Mouse (Mus musculus): ENCODE results near the gene Hoxd12.

Gene Hoxd12

GRCm38 (mm10) chr2:74674881-74675665 is at the start of gene Hoxd12:
Gene Hoxd12, plus strand, starts transcription at chr2:74675013.
- no peak for DNase-seq (ENCODE audit: extremely low spot score)

DNA sequence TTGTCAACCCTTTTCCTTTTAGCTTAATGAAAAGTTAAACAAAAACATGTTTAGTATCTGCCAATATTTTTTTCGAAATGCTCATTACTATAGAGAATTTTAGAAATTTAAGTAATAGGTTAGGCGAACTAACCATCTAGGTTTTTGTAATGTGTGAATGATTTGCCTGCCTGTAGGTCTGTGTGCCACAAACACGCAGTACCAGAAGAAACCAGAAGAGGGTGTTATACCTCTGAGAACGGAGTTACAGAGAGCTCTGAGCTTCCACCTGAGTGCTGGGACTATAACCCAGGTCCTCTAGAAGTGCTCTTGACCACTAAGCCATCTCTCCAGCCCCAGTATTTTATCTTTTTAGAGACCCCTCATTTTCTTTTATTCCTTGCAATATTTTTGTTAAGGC is 39.4 kb upstream of the Hoxd12 start:
- no peak for DNase-seq (ENCODE audit: extremely low spot score)

GRCm38 (mm10) chr2:74642431-74642830 is 32.4 kb upstream of the Hoxd12 start:
- no peak for DNase-seq (ENCODE audit: extremely low spot score)

DNA sequence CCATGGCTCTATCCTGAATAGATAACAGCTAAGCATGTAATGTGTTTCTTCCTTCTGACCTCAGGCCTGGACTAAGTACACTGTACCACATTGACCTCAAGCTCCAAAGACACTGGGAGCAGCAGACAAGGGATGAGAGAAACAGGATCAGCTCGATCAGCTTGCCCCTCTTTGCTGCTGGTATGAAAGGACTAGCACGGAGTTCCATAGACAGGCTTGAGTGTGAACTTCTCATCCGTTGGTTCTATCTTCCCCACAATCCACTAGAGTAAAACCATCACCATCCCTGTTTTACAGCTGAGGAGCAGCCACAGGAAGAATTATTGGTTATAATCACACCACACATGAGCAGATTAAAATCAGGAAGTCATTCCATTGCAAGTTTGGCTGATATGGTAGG is 29.2 kb upstream of the Hoxd12 start:
- DNase-seq (ENCODE audit: extremely low spot score) = no peak

- peak; percentile 14 for DNase-seq (ENCODE audit: extremely low spot score)
Measured at GRCm38 (mm10) chr2:74647082-74647864, 27.5 kb upstream of the Hoxd12 start.

DNA sequence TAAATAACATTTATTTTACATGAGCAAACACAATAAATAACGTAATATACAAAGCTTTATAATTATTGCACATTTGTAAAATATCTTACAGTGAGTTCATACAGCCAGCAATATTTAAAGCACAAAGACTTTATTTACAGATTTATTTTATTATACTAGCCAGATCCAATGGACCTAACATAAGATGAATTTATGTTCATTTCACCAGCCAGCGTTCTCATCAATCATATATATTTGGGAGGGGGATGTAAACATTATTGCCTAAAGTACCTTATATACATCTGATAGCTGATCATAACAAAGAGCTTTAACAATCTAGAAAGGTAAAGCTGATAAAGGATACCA is 21.8 kb upstream of the Hoxd12 start:
- no peak for DNase-seq (ENCODE audit: extremely low spot score)

- peak; percentile 35 for DNase-seq (ENCODE audit: extremely low spot score)
Measured at GRCm38 (mm10) chr2:74653781-74654535, 20.9 kb upstream of the Hoxd12 start.

DNA sequence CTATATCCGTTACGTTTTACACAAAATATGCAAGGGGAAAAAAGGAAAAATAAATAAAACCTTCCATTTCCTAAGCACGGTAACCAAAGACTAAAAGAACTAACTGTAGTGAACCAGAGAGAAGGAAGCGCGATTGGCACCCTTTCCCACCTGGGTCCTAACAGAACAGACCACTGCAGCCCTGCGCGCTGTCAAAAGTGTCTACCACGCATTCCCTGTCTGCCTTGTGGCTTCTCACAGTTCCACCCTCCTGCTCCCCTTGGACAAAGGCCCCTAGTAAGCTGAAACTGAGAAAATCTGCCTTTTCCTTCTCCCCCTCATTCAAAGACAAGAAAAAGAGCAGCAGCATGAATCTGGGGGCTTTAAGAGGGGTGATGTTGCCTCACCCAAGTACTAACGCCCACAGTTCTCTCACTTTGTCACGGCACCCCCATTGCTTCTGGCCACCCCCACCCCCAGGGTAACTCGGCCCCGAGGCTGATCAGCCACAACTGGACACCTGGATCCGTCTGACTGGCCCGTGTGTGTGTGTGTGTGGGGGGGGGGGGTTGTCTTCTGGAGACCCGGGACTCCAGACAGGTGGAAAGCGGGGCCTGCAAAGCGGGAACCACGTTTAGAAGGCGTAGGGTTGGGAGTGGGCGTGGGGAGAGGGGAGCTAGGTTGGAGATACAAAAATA is 19.9 kb upstream of the Hoxd12 start:
- peak; percentile 22 for DNase-seq (ENCODE audit: extremely low spot score)

- DNase-seq (ENCODE audit: extremely low spot score) = peak; percentile 42
Measured at GRCm38 (mm10) chr2:74655420-74655781, 19.4 kb upstream of the Hoxd12 start.

- DNase-seq (ENCODE audit: extremely low spot score) = peak; percentile 58
Measured at GRCm38 (mm10) chr2:74655821-74656631, 18.8 kb upstream of the Hoxd12 start.

DNA sequence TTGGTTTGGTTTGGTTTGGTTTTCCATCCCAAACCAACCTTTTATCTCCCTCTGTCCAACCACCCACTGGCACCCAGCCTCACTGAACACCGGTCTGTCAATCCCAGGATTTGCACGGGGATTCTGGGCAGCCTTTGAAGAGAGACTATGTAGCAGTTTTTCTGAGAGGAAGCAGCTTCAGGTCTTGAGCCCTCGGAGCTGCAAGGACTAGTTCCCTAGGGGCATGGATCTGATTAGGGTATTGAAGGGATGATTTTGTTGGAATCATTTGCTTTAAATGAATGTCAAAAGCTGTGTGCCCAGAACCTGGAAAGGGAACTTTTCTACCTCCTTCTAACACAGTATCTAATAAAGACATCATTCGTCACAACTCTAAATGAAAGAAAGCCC is 18.2 kb upstream of the Hoxd12 start:
- DNase-seq (ENCODE audit: extremely low spot score) = peak; percentile 45

- DNase-seq (ENCODE audit: extremely low spot score) = peak; percentile 67
Measured at GRCm38 (mm10) chr2:74657251-74658023, 17.4 kb upstream of the Hoxd12 start.

GRCm38 (mm10) chr2:74658024-74658666 is 16.7 kb upstream of the Hoxd12 start:
- no peak for DNase-seq (ENCODE audit: extremely low spot score)

GRCm38 (mm10) chr2:74658667-74659371 is 16.0 kb upstream of the Hoxd12 start:
- DNase-seq (ENCODE audit: extremely low spot score) = peak; percentile 65

- peak; percentile 47 for DNase-seq (ENCODE audit: extremely low spot score)
Measured at GRCm38 (mm10) chr2:74659507-74660005, 15.3 kb upstream of the Hoxd12 start, which contains the start of gene Evx2. Gene Evx2, minus strand, starts transcription at chr2:74659557.

DNA sequence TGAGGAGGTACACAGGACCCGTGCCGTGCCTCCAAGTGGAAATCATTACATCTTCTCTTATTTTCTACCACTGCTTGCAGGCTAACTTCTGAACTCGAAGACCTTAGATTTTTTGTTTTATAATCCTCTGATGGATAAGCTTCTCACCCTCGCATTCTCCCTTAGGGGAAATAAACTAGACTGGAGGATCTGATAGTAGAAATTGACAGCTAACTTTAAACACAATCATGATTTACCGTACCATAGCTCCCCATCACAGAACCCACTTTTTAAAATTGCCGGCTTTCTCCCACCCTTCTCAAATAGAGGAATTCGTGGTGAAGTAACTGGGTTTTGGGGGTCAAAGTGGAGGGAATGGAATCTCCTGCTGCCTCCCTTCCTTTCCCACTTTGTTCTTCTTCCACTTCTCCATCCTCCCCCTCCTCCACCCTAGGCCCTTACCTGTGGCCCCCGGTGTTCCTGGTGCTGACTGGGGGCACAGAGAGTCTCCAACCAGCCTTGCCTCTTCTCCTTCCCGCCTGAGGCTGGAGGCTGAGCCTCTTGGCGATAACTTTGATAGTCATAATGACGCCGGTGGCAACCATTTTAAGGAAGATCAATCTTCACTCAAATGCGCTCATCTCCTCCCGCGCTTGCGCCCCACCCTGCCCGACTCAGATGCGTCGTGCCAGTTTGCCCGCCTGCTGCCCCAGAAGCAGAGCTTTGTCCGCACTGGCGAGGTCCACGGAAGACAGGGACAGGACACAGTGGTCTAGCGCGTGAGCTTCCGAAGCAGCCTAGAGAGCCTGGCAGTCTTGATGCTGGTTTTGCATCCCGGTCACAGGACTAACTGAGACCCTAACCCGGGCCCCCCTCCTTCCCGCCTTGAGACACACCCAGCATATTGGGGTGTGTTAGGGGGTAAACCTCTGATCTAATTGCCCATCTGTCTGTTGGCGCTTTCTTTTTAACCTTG is 14.1 kb upstream of the Hoxd12 start:
- peak; percentile 32 for DNase-seq (ENCODE audit: extremely low spot score)

GRCm38 (mm10) chr2:74661685-74662084 is 13.1 kb upstream of the Hoxd12 start:
- DNase-seq (ENCODE audit: extremely low spot score) = peak; percentile 82

Data from embryo, embryonic 9.5 days (tissue).